Mouse (Mus musculus): ENCODE data around the gene Gm11146. TPM values are rescaled to one million over a fixed set of nuclear protein-coding genes. Genes with fewer than 3 reads are reported as not detected.

Gene Gm11146
- not detected in 2 replicates for polyA plus RNA-seq (2012; ENCODE audit: insufficient read depth, insufficient read length, missing spikeins)

GRCm38 (mm10) chr16:77601994-77602393 is at the start of gene Gm11146:
Gm11146 (minus strand) TSS chr16:77602094.
- TF ChIP-seq POLR2A (IDR thresholded peaks at IDR 0.05; ENCODE audit: borderline replicate concordance, low read depth, low read length): no peak
- no peak for TF ChIP-seq CTCF (IDR thresholded peaks at IDR 0.05; ENCODE audit: low read depth, low read length)
- Histone ChIP-seq H3K4me3 (ENCODE audit: insufficient read depth, low read length) (no peak within 1 kb of the TSS), H3K27ac (ENCODE audit: insufficient read depth, low read depth, low read length) (peak within 1 kb of the TSS; percentile 66), H3K4me1 (ENCODE audit: control insufficient read depth, insufficient read depth, low read length) (peaks cover 22% of the 10 kb centered on the region)

DNA sequence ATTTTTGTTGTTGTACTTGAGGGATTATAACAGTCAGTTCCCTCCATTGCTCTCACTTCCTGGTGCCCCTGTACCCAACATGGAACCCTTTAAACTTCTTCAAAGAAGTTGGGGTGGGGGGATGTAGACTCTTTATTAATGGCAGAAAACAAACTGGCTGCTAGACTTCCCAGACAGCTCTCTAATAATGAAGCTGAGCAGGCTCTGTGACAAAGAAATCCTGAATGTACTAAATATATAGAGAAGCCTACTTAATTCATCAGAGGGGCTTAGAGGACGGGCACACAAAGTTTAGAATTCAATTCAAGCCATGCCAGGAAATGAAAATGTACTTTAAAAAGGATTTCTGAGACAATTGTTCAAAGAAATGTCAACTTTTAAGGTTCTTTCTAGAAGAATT is 48.7 kb upstream of the Gm11146 start:
- TF ChIP-seq POLR2A (IDR thresholded peaks at IDR 0.05; ENCODE audit: borderline replicate concordance, low read depth, low read length) (no peak), CTCF (IDR thresholded peaks at IDR 0.05; ENCODE audit: low read depth, low read length) (no peak)
- Histone ChIP-seq H3K4me3 (ENCODE audit: insufficient read depth, low read length) (no peak overlapping the region), H3K27ac (ENCODE audit: insufficient read depth, low read depth, low read length) (no peak overlapping the region), H3K4me1 (ENCODE audit: control insufficient read depth, insufficient read depth, low read length) (peaks cover 2% of the 10 kb centered on the region; the same call in 1 of the 2 replicates)

DNA sequence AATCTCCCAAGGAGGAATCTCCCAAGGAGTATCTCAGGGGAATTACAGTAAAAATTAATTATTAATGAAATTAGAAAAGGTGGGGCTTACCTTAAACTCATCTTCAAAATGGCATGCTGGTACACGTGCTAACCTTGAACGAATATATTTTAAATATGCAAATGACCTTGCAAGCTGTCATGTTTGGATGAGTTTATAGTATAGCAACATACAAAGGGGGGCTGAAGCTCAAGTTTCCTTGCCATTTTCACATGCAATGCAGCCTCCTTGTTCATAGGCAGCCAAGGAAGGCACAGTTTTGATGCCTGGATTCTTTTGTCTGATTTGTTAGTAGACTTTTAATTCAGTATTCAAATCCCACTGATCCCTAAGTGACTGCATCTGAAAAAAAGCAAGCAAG is 47.1 kb upstream of the Gm11146 start:
- no peak overlapping the region for H3K4me3 ChIP-seq (ENCODE audit: insufficient read depth, low read length)
- H3K27ac ChIP-seq (ENCODE audit: insufficient read depth, low read depth, low read length): no peak overlapping the region
- TF ChIP-seq CTCF (IDR thresholded peaks at IDR 0.05; ENCODE audit: low read depth, low read length): no peak
- no peak for TF ChIP-seq POLR2A (IDR thresholded peaks at IDR 0.05; ENCODE audit: borderline replicate concordance, low read depth, low read length)
- peaks cover 2% of the 10 kb centered on the region; the same call in 1 of the 2 replicates for H3K4me1 ChIP-seq (ENCODE audit: control insufficient read depth, insufficient read depth, low read length)

DNA sequence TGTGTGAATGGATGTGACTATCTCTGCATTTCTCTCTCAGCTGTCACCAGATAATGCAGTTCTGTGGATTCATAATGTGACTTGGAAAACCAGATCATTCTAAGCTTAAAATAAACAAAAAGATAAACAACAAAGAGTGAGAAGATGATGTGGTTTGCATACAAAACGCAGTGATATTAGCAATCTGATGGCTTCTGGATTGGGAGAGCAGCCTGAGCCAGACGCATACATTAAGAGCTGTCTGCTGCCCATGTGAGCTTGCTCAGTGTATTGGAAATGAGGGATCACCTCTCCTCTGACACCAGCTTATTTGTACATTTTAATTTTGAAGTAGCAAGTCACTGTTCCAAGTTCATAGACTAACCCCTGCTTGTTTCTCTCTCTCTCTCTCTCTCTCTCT is 46.3 kb upstream of the Gm11146 start:
- TF ChIP-seq CTCF (IDR thresholded peaks at IDR 0.05; ENCODE audit: low read depth, low read length): no peak
- Histone ChIP-seq H3K4me1 (ENCODE audit: control insufficient read depth, insufficient read depth, low read length) (peaks cover 2% of the 10 kb centered on the region; the same call in 1 of the 2 replicates), H3K4me3 (ENCODE audit: insufficient read depth, low read length) (no peak overlapping the region)

GRCm38 (mm10) chr16:77646146-77646545 is 44.3 kb upstream of the Gm11146 start:
- H3K4me1 ChIP-seq (ENCODE audit: control insufficient read depth, insufficient read depth, low read length): peaks cover 8% of the 10 kb centered on the region
- TF ChIP-seq CTCF (IDR thresholded peaks at IDR 0.05; ENCODE audit: low read depth, low read length): no peak
- no peak overlapping the region for H3K27ac ChIP-seq (ENCODE audit: insufficient read depth, low read depth, low read length)
- no peak overlapping the region for H3K4me3 ChIP-seq (ENCODE audit: insufficient read depth, low read length)

More for the DNA sequence above, 46.3 kb upstream of the Gm11146 start:
- no peak overlapping the region for H3K27ac ChIP-seq (ENCODE audit: insufficient read depth, low read depth, low read length)

- Histone ChIP-seq H3K4me1 (ENCODE audit: control insufficient read depth, insufficient read depth, low read length) (peaks cover 8% of the 10 kb centered on the region), H3K4me3 (ENCODE audit: insufficient read depth, low read length) (no peak overlapping the region), H3K27ac (ENCODE audit: insufficient read depth, low read depth, low read length) (no peak overlapping the region)
- TF ChIP-seq CTCF (IDR thresholded peaks at IDR 0.05; ENCODE audit: low read depth, low read length): no peak
- TF ChIP-seq POLR2A (IDR thresholded peaks at IDR 0.05; ENCODE audit: borderline replicate concordance, low read depth, low read length): no peak
Observed at GRCm38 (mm10) chr16:77644976-77645375, 43.1 kb upstream of the Gm11146 start.

- Histone ChIP-seq H3K4me3 (ENCODE audit: insufficient read depth, low read length) (peak overlapping the region; percentile 54), H3K4me1 (ENCODE audit: control insufficient read depth, insufficient read depth, low read length) (peaks cover 10% of the 10 kb centered on the region), H3K27ac (ENCODE audit: insufficient read depth, low read depth, low read length) (peak overlapping the region; percentile 63)
- TF ChIP-seq POLR2A (IDR thresholded peaks at IDR 0.05; ENCODE audit: borderline replicate concordance, low read depth, low read length) (no peak), CTCF (IDR thresholded peaks at IDR 0.05; ENCODE audit: low read depth, low read length) (no peak)
Observed at GRCm38 (mm10) chr16:77643871-77644720, 42.2 kb upstream of the Gm11146 start.

GRCm38 (mm10) chr16:77643036-77643870 is 41.4 kb upstream of the Gm11146 start:
- no peak for TF ChIP-seq POLR2A (IDR thresholded peaks at IDR 0.05; ENCODE audit: borderline replicate concordance, low read depth, low read length)
- no peak for TF ChIP-seq CTCF (IDR thresholded peaks at IDR 0.05; ENCODE audit: low read depth, low read length)

DNA sequence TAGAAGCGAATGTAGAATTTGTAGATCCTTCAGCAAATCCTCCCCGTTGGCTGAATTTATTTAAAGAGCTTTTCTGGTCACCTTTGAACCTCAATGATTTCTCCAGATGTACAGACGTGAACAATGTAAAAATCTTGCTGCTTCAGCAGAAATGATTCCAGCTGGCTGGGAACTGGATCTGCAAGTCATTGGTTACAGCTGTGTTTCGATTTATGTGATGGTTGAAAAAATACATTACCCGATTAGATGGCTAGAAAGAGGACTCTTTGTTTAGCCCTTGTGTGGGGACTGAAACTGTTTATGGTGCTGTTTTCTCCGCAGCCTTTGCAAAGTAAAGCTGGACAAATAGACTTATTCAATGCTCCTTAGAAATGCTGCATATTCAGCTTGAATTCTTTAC is 34.6 kb upstream of the Gm11146 start:
- peaks cover 8% of the 10 kb centered on the region for H3K4me1 ChIP-seq (ENCODE audit: control insufficient read depth, insufficient read depth, low read length)
- TF ChIP-seq CTCF (IDR thresholded peaks at IDR 0.05; ENCODE audit: low read depth, low read length) (no peak), POLR2A (IDR thresholded peaks at IDR 0.05; ENCODE audit: borderline replicate concordance, low read depth, low read length) (no peak)
- no peak overlapping the region for H3K4me3 ChIP-seq (ENCODE audit: insufficient read depth, low read length)
- H3K27ac ChIP-seq (ENCODE audit: insufficient read depth, low read depth, low read length): no peak overlapping the region

More at GRCm38 (mm10) chr16:77643036-77643870, 41.4 kb upstream of the Gm11146 start:
- peak overlapping the region; percentile 54 for H3K4me3 ChIP-seq (ENCODE audit: insufficient read depth, low read length)
- H3K27ac ChIP-seq (ENCODE audit: insufficient read depth, low read depth, low read length): peak overlapping the region; percentile 63
- peaks cover 10% of the 10 kb centered on the region for H3K4me1 ChIP-seq (ENCODE audit: control insufficient read depth, insufficient read depth, low read length)

All from bone marrow macrophage, adult 2 months (primary cell).